Mouse (Mus musculus): ENCODE data around the gene Stk40. TPM values are rescaled to one million over a fixed set of nuclear protein-coding genes. Genes with fewer than 3 reads are reported as not detected.
A peak's percentile ranks its signal among the peaks of the same experiment; 100 is the strongest.
"Not testable (repeated sequence)": the region's sequence is repeated elsewhere in the genome, so short reads cannot be mapped to it uniquely, and the experiment has no call there.

Gene Stk40
- polyA plus RNA-seq, 1 experiment from 2014 or later, result 14.6 TPM

- Histone ChIP-seq H3K4me2 (replicated peaks; ENCODE audit: low read depth) (peak overlapping the region; percentile 84; the same call in 1 of the 2 replicates), H3K4me3 (ENCODE audit: low read depth, low read length) (peak overlapping the region; percentile 65; the same call in 1 of the 2 replicates), H3K36me3 (ENCODE audit: control insufficient read depth, insufficient read depth) (peaks cover 11% of the 10 kb centered on the region; the same call in 1 of the 2 replicates)
- H3K27ac ChIP-seq (ENCODE audit: low read depth, low read length); H3K27me3 ChIP-seq (replicated peaks; ENCODE audit: control insufficient read depth, insufficient read depth, low read length); ATAC-seq; H3K9me3 ChIP-seq (ENCODE audit: control insufficient read depth); H3K4me1 ChIP-seq (replicated peaks; ENCODE audit: control insufficient read depth, insufficient read depth, low read length); H3K9ac ChIP-seq (ENCODE audit: low read depth, low read length): not testable (repeated sequence)
- 52% methylated on average over 14 of the region's 14 CpGs for WGBS
- 0 out of 2 replicates have a peak, but pooled peaks have one; percentile 6 for TF ChIP-seq CTCF (IDR thresholded peaks at IDR 0.05; ENCODE audit: low read depth)
Observed at GRCm38 (mm10) chr4:126095622-126096430, 7.9 kb upstream of the Stk40 start.

GRCm38 (mm10) chr4:126096464-126097111, 7.2 kb upstream of the Stk40 start, which contains the start of gene Lsm10:
Gene Lsm10 (plus strand): TSS chr4:126096623.
- 2% methylated on average over 37 of the region's 37 CpGs for WGBS
- peak; percentile 95 for ATAC-seq
- H3K9me3 ChIP-seq (ENCODE audit: control insufficient read depth), result no peaks in the 10 kb centered on the region
- peak within 1 kb of the TSS; percentile 55 for H3K9ac ChIP-seq (ENCODE audit: low read depth, low read length)
- H3K4me2 ChIP-seq (replicated peaks; ENCODE audit: low read depth), result peak within 1 kb of the TSS; percentile 84
- TF ChIP-seq CTCF (IDR thresholded peaks at IDR 0.05; ENCODE audit: low read depth), result no peak
- peak within 1 kb of the TSS; percentile 65 for H3K4me3 ChIP-seq (ENCODE audit: low read depth, low read length)
- H3K27me3 ChIP-seq (replicated peaks; ENCODE audit: control insufficient read depth, insufficient read depth, low read length), result no peaks in the 10 kb centered on the region
- H3K27ac ChIP-seq (ENCODE audit: low read depth, low read length), result peak within 1 kb of the TSS; percentile 57
- H3K4me1 ChIP-seq (replicated peaks; ENCODE audit: control insufficient read depth, insufficient read depth, low read length), result peaks cover 2% of the 10 kb centered on the region; the same call in 1 of the 2 replicates
- peaks cover 11% of the 10 kb centered on the region; the same call in 1 of the 2 replicates for H3K36me3 ChIP-seq (ENCODE audit: control insufficient read depth, insufficient read depth)

GRCm38 (mm10) chr4:126097711-126098253, 6.0 kb upstream of the Stk40 start:
- H3K9ac ChIP-seq (ENCODE audit: low read depth, low read length), result no peak overlapping the region
- H3K27ac ChIP-seq (ENCODE audit: low read depth, low read length), result no peak overlapping the region
- H3K4me2 ChIP-seq (replicated peaks; ENCODE audit: low read depth), result no peak overlapping the region
- peaks cover 4% of the 10 kb centered on the region; the same call in 1 of the 2 replicates for H3K4me1 ChIP-seq (replicated peaks; ENCODE audit: control insufficient read depth, insufficient read depth, low read length)
- H3K9me3 ChIP-seq (ENCODE audit: control insufficient read depth), result no peaks in the 10 kb centered on the region
- no peak for ATAC-seq
- H3K4me3 ChIP-seq (ENCODE audit: low read depth, low read length), result no peak overlapping the region
- H3K36me3 ChIP-seq (ENCODE audit: control insufficient read depth, insufficient read depth), result peaks cover 11% of the 10 kb centered on the region; the same call in 1 of the 2 replicates
- 91% methylated on average over 20 of the region's 20 CpGs for WGBS
- no peak for TF ChIP-seq CTCF (IDR thresholded peaks at IDR 0.05; ENCODE audit: low read depth)
- H3K27me3 ChIP-seq (replicated peaks; ENCODE audit: control insufficient read depth, insufficient read depth, low read length), result no peaks in the 10 kb centered on the region

GRCm38 (mm10) chr4:126099365-126099764, 4.4 kb upstream of the Stk40 start:
- no peak overlapping the region for H3K4me3 ChIP-seq (ENCODE audit: low read depth, low read length)
- peaks cover 6% of the 10 kb centered on the region; the same call in 1 of the 2 replicates for H3K4me1 ChIP-seq (replicated peaks; ENCODE audit: control insufficient read depth, insufficient read depth, low read length)
- H3K9me3 ChIP-seq (ENCODE audit: control insufficient read depth), result no peaks in the 10 kb centered on the region
- H3K9ac ChIP-seq (ENCODE audit: low read depth, low read length), result no peak overlapping the region
- 88% methylated on average over 3 of the region's 3 CpGs for WGBS
- ATAC-seq, result no peak
- TF ChIP-seq CTCF (IDR thresholded peaks at IDR 0.05; ENCODE audit: low read depth), result no peak
- H3K36me3 ChIP-seq (ENCODE audit: control insufficient read depth, insufficient read depth), result peaks cover 11% of the 10 kb centered on the region; the same call in 1 of the 2 replicates
- no peaks in the 10 kb centered on the region for H3K27me3 ChIP-seq (replicated peaks; ENCODE audit: control insufficient read depth, insufficient read depth, low read length)
- H3K4me2 ChIP-seq (replicated peaks; ENCODE audit: low read depth), result no peak overlapping the region
- no peak overlapping the region for H3K27ac ChIP-seq (ENCODE audit: low read depth, low read length)

DNA sequence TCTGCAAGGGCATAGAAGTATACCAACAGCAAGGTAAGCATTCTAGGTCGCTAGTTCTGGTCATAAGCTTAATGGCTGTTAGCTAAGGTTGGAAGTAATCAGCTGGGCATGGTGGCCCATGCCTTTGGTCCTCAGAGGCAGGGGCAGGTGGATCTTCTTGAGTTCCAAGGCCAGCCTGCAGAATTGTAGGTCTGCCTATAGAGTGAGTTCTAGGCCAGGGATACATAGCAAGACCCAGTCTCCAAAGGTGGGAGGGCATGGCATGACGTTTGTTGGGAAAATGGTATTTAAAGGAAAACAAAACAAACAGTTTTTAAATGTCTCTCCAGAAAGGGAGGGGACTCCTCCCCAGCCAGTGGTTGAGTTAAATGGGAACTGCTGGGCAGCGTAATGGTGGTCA, 3.0 kb upstream of the Stk40 start:
- H3K9ac ChIP-seq (ENCODE audit: low read depth, low read length), result no peak overlapping the region
- H3K36me3 ChIP-seq (ENCODE audit: control insufficient read depth, insufficient read depth), result peaks cover 11% of the 10 kb centered on the region; the same call in 1 of the 2 replicates
- no peaks in the 10 kb centered on the region for H3K27me3 ChIP-seq (replicated peaks; ENCODE audit: control insufficient read depth, insufficient read depth, low read length)
- no peak overlapping the region for H3K27ac ChIP-seq (ENCODE audit: low read depth, low read length)
- H3K4me1 ChIP-seq (replicated peaks; ENCODE audit: control insufficient read depth, insufficient read depth, low read length), result peaks cover 9% of the 10 kb centered on the region; the same call in 1 of the 2 replicates
- TF ChIP-seq CTCF (IDR thresholded peaks at IDR 0.05; ENCODE audit: low read depth), result no peak
- 85% methylated on average over 3 of the region's 3 CpGs for WGBS
- H3K9me3 ChIP-seq (ENCODE audit: control insufficient read depth), result no peaks in the 10 kb centered on the region
- no peak for ATAC-seq
- no peak overlapping the region for H3K4me3 ChIP-seq (ENCODE audit: low read depth, low read length)
- no peak overlapping the region for H3K4me2 ChIP-seq (replicated peaks; ENCODE audit: low read depth)
